Mouse (Mus musculus): ENCODE measurements at regions not wholly inside any gene's neighbourhood (a gene's known extent, or its start where the extent isn't known, plus 50 kb on each side); places are given as distances from the start of the nearest gene placed in this dataset.

- no peak for DNase-seq (ENCODE audit: low spot score)
Observed at GRCm38 (mm10) chr13:107492448-107492847, 470.5 kb upstream of the Kif2a start.

GRCm38 (mm10) chr13:107491423-107491822 is 469.5 kb upstream of the Kif2a start:
- DNase-seq (ENCODE audit: low spot score), result no peak

- DNase-seq (ENCODE audit: low spot score), result no peak
Observed at GRCm38 (mm10) chr13:107485400-107486017, 463.6 kb upstream of the Kif2a start.

GRCm38 (mm10) chr13:107484630-107484998 is 462.7 kb upstream of the Kif2a start:
- DNase-seq (ENCODE audit: low spot score), result no peak

GRCm38 (mm10) chr13:107483967-107484629 is 462.2 kb upstream of the Kif2a start:
- DNase-seq (ENCODE audit: low spot score), result no peak

- no peak for DNase-seq (ENCODE audit: low spot score)
Observed at GRCm38 (mm10) chr13:107475166-107475565, 453.2 kb upstream of the Kif2a start.

GRCm38 (mm10) chr13:107469491-107470276 is 447.8 kb upstream of the Kif2a start:
- DNase-seq (ENCODE audit: low spot score), result peak; percentile 47

- DNase-seq (ENCODE audit: low spot score), result no peak
Observed at GRCm38 (mm10) chr13:107462791-107463190, 440.9 kb upstream of the Kif2a start.

- peak; percentile 89 for DNase-seq (ENCODE audit: low spot score)
Observed at GRCm38 (mm10) chr13:107461048-107461912, 439.4 kb upstream of the Kif2a start.

GRCm38 (mm10) chr13:107458730-107459129 is 436.8 kb upstream of the Kif2a start:
- DNase-seq (ENCODE audit: low spot score), result no peak

- DNase-seq (ENCODE audit: low spot score), result no peak
Observed at GRCm38 (mm10) chr13:107457270-107457669, 435.3 kb upstream of the Kif2a start.

GRCm38 (mm10) chr13:107456394-107456793 is 434.5 kb upstream of the Kif2a start:
- no peak for DNase-seq (ENCODE audit: low spot score)

GRCm38 (mm10) chr13:107449598-107450179 is 427.8 kb upstream of the Kif2a start:
- no peak for DNase-seq (ENCODE audit: low spot score)

GRCm38 (mm10) chr13:107447813-107448212 is 425.9 kb upstream of the Kif2a start:
- no peak for DNase-seq (ENCODE audit: low spot score)

GRCm38 (mm10) chr13:107419363-107420155 is 397.6 kb upstream of the Kif2a start:
- DNase-seq (ENCODE audit: low spot score), result no peak

- no peak for DNase-seq (ENCODE audit: low spot score)
Observed at GRCm38 (mm10) chr13:107410267-107410666, 388.3 kb upstream of the Kif2a start.

GRCm38 (mm10) chr13:107407674-107408026 is 385.7 kb upstream of the Kif2a start:
- peak; percentile 16 for DNase-seq (ENCODE audit: low spot score)

GRCm38 (mm10) chr13:107406977-107407673 is 385.2 kb upstream of the Kif2a start:
- DNase-seq (ENCODE audit: low spot score), result peak; percentile 21

GRCm38 (mm10) chr13:107398621-107399363 is 376.9 kb upstream of the Kif2a start:
- peak; percentile 74 for DNase-seq (ENCODE audit: low spot score)

GRCm38 (mm10) chr13:107396036-107396435 is 374.1 kb upstream of the Kif2a start:
- no peak for DNase-seq (ENCODE audit: low spot score)
